Mouse (Mus musculus): ENCODE data around the gene Baiap2l1. TPM values are rescaled to one million over a fixed set of nuclear protein-coding genes. Genes with fewer than 3 reads are reported as not detected.

Gene Baiap2l1
- polyA plus RNA-seq, 1 experiment from 2014 or later = 11.1 TPM

DNA sequence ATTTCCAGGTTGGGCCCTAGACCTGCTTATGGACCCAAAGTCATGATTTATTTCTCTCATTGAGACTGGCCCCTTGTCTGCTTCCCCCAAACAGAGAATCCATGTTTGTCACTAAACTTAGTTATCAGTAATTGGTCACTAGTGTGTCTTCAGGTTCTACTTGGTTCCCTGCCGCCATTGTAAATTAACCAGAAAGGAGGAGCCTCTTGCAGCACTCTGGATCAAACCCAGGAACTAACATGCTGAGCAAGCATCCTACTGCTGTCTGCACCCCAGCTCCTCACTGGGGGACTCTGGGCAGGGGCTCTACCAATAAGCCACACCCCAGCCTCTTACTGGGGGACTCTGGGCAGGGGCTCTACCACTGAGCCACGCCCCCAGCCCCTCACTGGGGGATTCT is 112.3 kb downstream of the Baiap2l1 start:
- 65% methylated on average over 2 of the region's 2 CpGs for WGBS
- Histone ChIP-seq H3K9ac (no peak overlapping the region), H3K36me3 (no peaks in the 10 kb centered on the region), H3K4me3 (no peak overlapping the region), H3K4me2 (no peak overlapping the region), H3K9me3 (peaks cover 3% of the 10 kb centered on the region; the same call in 1 of the 2 replicates), H3K4me1 (peaks cover 18% of the 10 kb centered on the region), H3K27ac (no peak overlapping the region), H3K27me3 (no peaks in the 10 kb centered on the region)
- ATAC-seq (ENCODE audit: borderline replicate concordance, extremely low read depth, low FRiP score, low TSS enrichment) = no peak

- Histone ChIP-seq H3K27me3 (no peaks in the 10 kb centered on the region), H3K4me2 (no peak within 1 kb of the TSS), H3K9me3 (no peaks in the 10 kb centered on the region), H3K36me3 (no peaks in the 10 kb centered on the region), H3K4me1 (peaks cover 18% of the 10 kb centered on the region), H3K9ac (no peak within 1 kb of the TSS), H3K27ac (no peak within 1 kb of the TSS), H3K4me3 (no peak within 1 kb of the TSS)
- WGBS = 90% methylated on average over 7 of the region's 7 CpGs
- no peak for ATAC-seq (ENCODE audit: borderline replicate concordance, extremely low read depth, low FRiP score, low TSS enrichment)
These were observed 113.9 kb downstream of the Baiap2l1 start, which contains the start of gene Bri3 for GRCm38 (mm10) chr5:144243901-144244487. Gene Bri3, plus strand, starts transcription at chr5:144244437.

DNA sequence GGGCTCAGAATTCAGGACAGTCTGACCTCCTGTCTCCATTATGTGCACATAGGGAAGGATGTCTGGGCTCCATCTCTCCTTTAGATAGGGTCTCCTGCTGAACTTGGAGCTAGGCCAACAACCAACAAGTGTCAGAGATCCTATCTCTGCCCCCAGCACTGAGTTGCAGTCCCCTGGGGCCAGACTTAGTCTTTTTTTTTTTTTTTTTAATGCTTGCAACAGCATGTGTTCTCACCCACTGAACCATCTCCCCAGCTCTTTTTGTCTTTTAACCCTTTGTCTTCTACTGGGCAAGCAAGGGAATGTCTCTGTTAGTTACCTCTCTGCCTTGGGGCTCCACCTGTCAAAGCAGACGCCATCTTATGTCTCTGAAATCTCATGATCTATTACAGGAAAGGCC is 118.9 kb downstream of the Baiap2l1 start:
- no peak overlapping the region for H3K9ac ChIP-seq
- no peak overlapping the region for H3K4me3 ChIP-seq
- ATAC-seq (ENCODE audit: borderline replicate concordance, extremely low read depth, low FRiP score, low TSS enrichment) = no peak
- no peak overlapping the region for H3K4me2 ChIP-seq
- H3K9me3 ChIP-seq = no peaks in the 10 kb centered on the region
- H3K4me1 ChIP-seq = 0 out of 2 replicates have a peak, but pooled peaks cover 3% of the 10 kb centered on the region
- H3K27ac ChIP-seq = no peak overlapping the region
- H3K27me3 ChIP-seq = no peaks in the 10 kb centered on the region
- WGBS = 72% methylated on average over 1 of the region's 1 CpGs
- H3K36me3 ChIP-seq = no peaks in the 10 kb centered on the region

GRCm38 (mm10) chr5:144234714-144235113 is 123.2 kb downstream of the Baiap2l1 start:
- no peaks in the 10 kb centered on the region for H3K9me3 ChIP-seq
- 69% methylated on average over 7 of the region's 7 CpGs for WGBS
- H3K27ac ChIP-seq = no peak overlapping the region
- no peak overlapping the region for H3K4me2 ChIP-seq
- H3K27me3 ChIP-seq = no peaks in the 10 kb centered on the region
- no peak overlapping the region for H3K4me3 ChIP-seq
- H3K9ac ChIP-seq = no peak overlapping the region
- H3K36me3 ChIP-seq = no peaks in the 10 kb centered on the region
- no peak for ATAC-seq (ENCODE audit: borderline replicate concordance, extremely low read depth, low FRiP score, low TSS enrichment)
- H3K4me1 ChIP-seq = 0 out of 2 replicates have a peak, but pooled peaks cover 3% of the 10 kb centered on the region

DNA sequence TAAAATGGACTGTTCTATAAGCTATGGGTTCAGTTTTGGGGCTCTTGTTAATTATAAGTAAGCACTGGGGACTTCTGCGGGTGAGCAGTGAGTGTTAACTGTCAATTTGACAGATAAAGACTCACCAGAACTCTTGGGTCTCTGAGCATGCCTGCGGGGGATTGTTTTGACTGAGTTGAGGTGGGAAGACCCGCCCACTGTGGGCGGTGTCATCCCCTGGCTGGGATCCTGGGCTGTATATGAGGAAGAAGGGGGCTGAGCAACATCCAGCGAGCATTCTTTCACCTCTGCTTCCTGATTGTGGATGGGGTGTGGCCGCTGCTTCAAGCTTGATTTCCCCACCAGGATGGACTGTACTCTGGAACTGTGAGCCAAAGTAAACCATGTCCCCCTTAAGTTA is 123.7 kb downstream of the Baiap2l1 start:
- no peak overlapping the region for H3K9ac ChIP-seq
- H3K4me3 ChIP-seq = no peak overlapping the region
- no peaks in the 10 kb centered on the region for H3K9me3 ChIP-seq
- H3K27ac ChIP-seq = no peak overlapping the region
- 0 out of 2 replicates have a peak, but pooled peaks cover 3% of the 10 kb centered on the region for H3K4me1 ChIP-seq
- whole genome bisulfite sequencing = 65% methylated on average over 6 of the region's 6 CpGs
- no peaks in the 10 kb centered on the region for H3K36me3 ChIP-seq
- no peak for ATAC-seq (ENCODE audit: borderline replicate concordance, extremely low read depth, low FRiP score, low TSS enrichment)
- H3K27me3 ChIP-seq = no peaks in the 10 kb centered on the region
- no peak overlapping the region for H3K4me2 ChIP-seq

GRCm38 (mm10) chr5:144232531-144232930 is 125.4 kb downstream of the Baiap2l1 start:
- no peak for ATAC-seq (ENCODE audit: borderline replicate concordance, extremely low read depth, low FRiP score, low TSS enrichment)
- H3K9me3 ChIP-seq = no peaks in the 10 kb centered on the region
- no peak overlapping the region for H3K4me3 ChIP-seq
- H3K4me2 ChIP-seq = no peak overlapping the region
- no peaks in the 10 kb centered on the region for H3K27me3 ChIP-seq
- no peak overlapping the region for H3K9ac ChIP-seq
- H3K36me3 ChIP-seq = no peaks in the 10 kb centered on the region
- H3K4me1 ChIP-seq = 0 out of 2 replicates have a peak, but pooled peaks cover 3% of the 10 kb centered on the region
- H3K27ac ChIP-seq = no peak overlapping the region
- 86% methylated on average over 5 of the region's 5 CpGs for WGBS

- H3K9ac ChIP-seq = no peak overlapping the region
- WGBS = 83% methylated on average over 1 of the region's 1 CpGs
- H3K4me3 ChIP-seq = no peak overlapping the region
- ATAC-seq (ENCODE audit: borderline replicate concordance, extremely low read depth, low FRiP score, low TSS enrichment) = no peak
- no peaks in the 10 kb centered on the region for H3K36me3 ChIP-seq
- H3K4me2 ChIP-seq = no peak overlapping the region
- no peaks in the 10 kb centered on the region for H3K27me3 ChIP-seq
- H3K27ac ChIP-seq = no peak overlapping the region
- no peaks in the 10 kb centered on the region for H3K9me3 ChIP-seq
- H3K4me1 ChIP-seq = 0 out of 2 replicates have a peak, but pooled peaks cover 3% of the 10 kb centered on the region
These were observed 126.5 kb downstream of the Baiap2l1 start for GRCm38 (mm10) chr5:144231410-144231809.

DNA sequence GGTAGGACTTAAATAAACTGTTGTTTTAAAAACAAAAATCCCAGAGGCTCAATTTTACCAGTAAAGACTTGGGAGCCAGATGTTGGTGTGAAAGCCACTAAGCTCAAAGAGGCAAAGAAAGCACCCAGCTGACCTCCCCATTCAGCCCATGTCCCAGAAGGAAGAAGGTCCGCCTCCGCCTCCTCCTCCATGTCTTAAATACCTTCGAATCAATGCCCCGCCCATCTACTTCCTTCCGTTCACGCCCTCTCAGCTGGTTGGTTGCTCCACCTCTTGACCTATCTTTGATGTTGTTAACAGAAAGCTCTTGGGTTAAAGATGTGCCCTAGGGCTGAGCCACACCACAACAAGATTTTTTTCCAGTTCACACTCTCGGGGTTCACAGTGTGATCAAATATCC is 127.7 kb downstream of the Baiap2l1 start:
- ATAC-seq (ENCODE audit: borderline replicate concordance, extremely low read depth, low FRiP score, low TSS enrichment) = no peak

DNA sequence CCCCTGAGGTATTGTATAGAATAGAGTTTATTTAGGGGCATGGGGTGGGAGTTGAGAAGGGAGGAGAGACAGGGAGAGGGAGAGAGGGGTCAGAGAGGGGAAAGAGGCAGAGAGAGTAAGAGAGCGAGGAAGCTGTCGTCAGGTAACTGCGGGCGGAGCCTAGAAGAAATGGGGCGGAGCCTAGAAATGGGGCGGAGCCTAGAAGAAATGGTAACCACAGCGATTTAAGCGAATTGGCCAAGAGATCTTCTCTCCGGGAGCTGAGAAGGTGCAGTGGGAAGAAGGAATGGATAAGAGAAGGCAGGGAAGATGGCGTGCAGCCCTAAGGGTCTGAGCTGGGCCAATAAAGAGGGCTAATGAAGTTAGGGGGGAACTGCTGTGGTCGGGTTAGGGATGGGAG is 131.7 kb downstream of the Baiap2l1 start:
- no peak for ATAC-seq (ENCODE audit: borderline replicate concordance, extremely low read depth, low FRiP score, low TSS enrichment)
- 33% methylated on average over 11 of the region's 11 CpGs for WGBS

More for the DNA sequence above, 127.7 kb downstream of the Baiap2l1 start:
- no peaks in the 10 kb centered on the region for H3K36me3 ChIP-seq
- WGBS = 81% methylated on average over 7 of the region's 7 CpGs
- no peak overlapping the region for H3K4me3 ChIP-seq
- H3K9ac ChIP-seq = no peak overlapping the region
- H3K4me1 ChIP-seq = 0 out of 2 replicates have a peak, but pooled peaks cover 3% of the 10 kb centered on the region
- no peak overlapping the region for H3K4me2 ChIP-seq
- no peaks in the 10 kb centered on the region for H3K9me3 ChIP-seq
- no peaks in the 10 kb centered on the region for H3K27me3 ChIP-seq
- no peak overlapping the region for H3K27ac ChIP-seq

DNA sequence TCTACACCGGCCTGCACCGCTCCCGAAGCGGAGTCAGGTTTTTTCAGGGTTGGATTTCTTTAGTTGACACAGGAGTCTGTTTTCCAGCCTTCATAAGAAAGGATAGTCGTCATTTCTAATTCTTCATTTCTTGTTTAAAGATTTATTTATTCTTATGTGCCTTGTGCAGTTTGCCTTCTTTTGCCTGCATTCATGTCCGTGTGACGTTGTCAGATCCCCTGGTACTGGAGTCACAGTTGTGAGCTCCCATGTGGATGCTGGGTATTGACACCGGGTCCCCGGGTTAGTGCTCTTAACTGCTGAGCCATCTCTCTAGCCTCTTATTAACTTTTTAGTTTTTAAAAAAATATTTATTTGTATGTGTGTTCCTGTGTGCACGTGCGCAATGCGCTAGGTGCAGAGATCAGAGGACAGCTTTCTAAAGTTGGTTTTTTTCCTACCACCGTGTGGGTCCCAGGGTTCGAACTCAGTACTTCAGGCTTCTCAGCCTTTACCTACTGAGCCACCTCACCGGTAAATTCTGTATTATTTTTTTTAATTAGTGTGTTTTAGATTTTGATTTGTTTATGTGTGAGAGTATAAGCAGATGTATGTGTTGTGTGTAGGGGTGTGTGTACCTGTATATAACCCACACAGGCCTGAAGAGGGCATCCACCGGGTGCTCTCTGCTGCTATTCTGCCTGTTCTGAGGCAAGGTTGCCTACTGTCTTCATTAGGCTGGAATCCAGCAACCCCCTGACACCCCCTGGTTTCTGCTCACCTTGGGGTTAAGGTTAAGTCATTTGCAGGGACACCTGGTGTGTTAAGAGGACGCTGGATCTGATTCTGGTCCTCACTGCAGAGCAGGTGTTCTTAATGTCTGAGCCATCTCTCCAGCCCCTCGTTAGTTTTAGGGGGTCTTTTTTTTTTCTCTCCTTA is 133.8 kb downstream of the Baiap2l1 start:
- H3K4me3 ChIP-seq = peak overlapping the region; percentile 67
- H3K36me3 ChIP-seq = no peaks in the 10 kb centered on the region
- H3K27me3 ChIP-seq = no peaks in the 10 kb centered on the region
- ATAC-seq (ENCODE audit: borderline replicate concordance, extremely low read depth, low FRiP score, low TSS enrichment) = peak; percentile 17; the same call in 1 of the 2 replicates
- peak overlapping the region; percentile 74 for H3K27ac ChIP-seq
- H3K4me2 ChIP-seq = peak overlapping the region; percentile 77
- no peaks in the 10 kb centered on the region for H3K9me3 ChIP-seq
- 22% methylated on average over 18 of the region's 18 CpGs for WGBS
- H3K4me1 ChIP-seq = peaks cover 24% of the 10 kb centered on the region
- H3K9ac ChIP-seq = peak overlapping the region; percentile 66

More for the DNA sequence above, 131.7 kb downstream of the Baiap2l1 start:
- H3K9me3 ChIP-seq = no peaks in the 10 kb centered on the region
- H3K9ac ChIP-seq = no peak overlapping the region
- no peaks in the 10 kb centered on the region for H3K36me3 ChIP-seq
- no peak overlapping the region for H3K4me3 ChIP-seq
- H3K27ac ChIP-seq = no peak overlapping the region
- no peaks in the 10 kb centered on the region for H3K27me3 ChIP-seq
- peaks cover 24% of the 10 kb centered on the region for H3K4me1 ChIP-seq
- no peak overlapping the region for H3K4me2 ChIP-seq

DNA sequence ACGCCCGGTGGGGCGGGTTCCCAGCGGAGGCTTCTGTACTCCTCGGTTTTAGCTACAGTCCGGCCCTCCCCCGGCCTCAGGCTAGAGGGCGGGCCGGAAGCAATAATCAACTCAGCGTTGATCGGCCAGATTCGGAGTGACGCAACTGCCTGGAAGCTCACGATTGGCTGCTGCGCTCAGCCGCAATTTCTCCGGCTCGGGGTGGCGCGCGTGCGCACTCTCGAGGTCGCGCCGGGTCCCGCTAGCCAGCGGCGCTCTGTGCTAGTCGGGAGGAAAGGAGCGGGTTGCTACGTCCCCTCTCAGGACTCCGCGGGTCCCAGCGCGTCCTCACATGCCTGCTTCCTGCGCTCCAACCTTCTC is 134.4 kb downstream of the Baiap2l1 start, which contains the start of gene Tecpr1:
TSS of gene Tecpr1 (minus strand) at position 113 of the 360 bp plus-strand sequence.
- H3K4me3 ChIP-seq = peak within 1 kb of the TSS; percentile 67
- peaks cover 24% of the 10 kb centered on the region for H3K4me1 ChIP-seq
- no peaks in the 10 kb centered on the region for H3K9me3 ChIP-seq
- H3K27me3 ChIP-seq = no peaks in the 10 kb centered on the region
- WGBS = under 1% methylated on average over 37 of the region's 37 CpGs
- peak within 1 kb of the TSS; percentile 66 for H3K9ac ChIP-seq
- H3K27ac ChIP-seq = peak within 1 kb of the TSS; percentile 74
- H3K4me2 ChIP-seq = peak within 1 kb of the TSS; percentile 77
- no peaks in the 10 kb centered on the region for H3K36me3 ChIP-seq
- peak; percentile 98 for ATAC-seq (ENCODE audit: borderline replicate concordance, extremely low read depth, low FRiP score, low TSS enrichment)
